Mouse (Mus musculus): ENCODE measurements at regions not wholly inside any gene's neighbourhood (a gene's known extent, or its start where the extent isn't known, plus 50 kb on each side); places are given as distances from the start of the nearest gene placed in this dataset.

GRCm38 (mm10) chr6:49656359-49657280 is 165.9 kb upstream of the Npy start:
- TF ChIP-seq CTCF (IDR thresholded peaks at IDR 0.05; ENCODE audit: low read depth) (0 out of 2 replicates have a peak, but pooled peaks have one; percentile 10), EP300 (IDR thresholded peaks at IDR 0.05; ENCODE audit: low read depth) (no peak)

Data from liver, embryonic 14.5 days (tissue).